Mouse (Mus musculus): ENCODE data around the gene Ten1. TPM values are rescaled to one million over a fixed set of nuclear protein-coding genes. Genes with fewer than 3 reads are reported as not detected.

Gene Ten1
- polyA plus RNA-seq, 1 experiment from 2014 or later: 81.0 TPM

- Histone ChIP-seq H3K4me2 (replicated peaks) (no peak overlapping the region), H3K27ac (replicated peaks) (no peak overlapping the region), H3K36me3 (no peaks in the 10 kb centered on the region), H3K4me1 (peaks cover 19% of the 10 kb centered on the region), H3K9me3 (replicated peaks) (no peaks in the 10 kb centered on the region), H3K9ac (no peak overlapping the region), H3K27me3 (peaks cover 11% of the 10 kb centered on the region; the same call in 1 of the 2 replicates), H3K4me3 (replicated peaks) (no peak overlapping the region)
- 74% methylated on average over 11 of the region's 11 CpGs for WGBS
- ATAC-seq (ENCODE audit: insufficient number of reproducible peaks, low FRiP score, low TSS enrichment, low read depth): no peak
These were observed 17.9 kb downstream of the Ten1 start for GRCm38 (mm10) chr11:116216549-116216948.

- ATAC-seq (ENCODE audit: insufficient number of reproducible peaks, low FRiP score, low TSS enrichment, low read depth): no peak
- Histone ChIP-seq H3K27me3 (peaks cover 22% of the 10 kb centered on the region), H3K4me2 (replicated peaks) (no peak overlapping the region), H3K36me3 (no peaks in the 10 kb centered on the region), H3K4me1 (peaks cover 34% of the 10 kb centered on the region), H3K4me3 (replicated peaks) (no peak overlapping the region), H3K9me3 (replicated peaks) (no peaks in the 10 kb centered on the region), H3K9ac (no peak overlapping the region), H3K27ac (replicated peaks) (peak overlapping the region; percentile 80)
- WGBS: 91% methylated on average over 2 of the region's 2 CpGs
These were observed 19.6 kb downstream of the Ten1 start for GRCm38 (mm10) chr11:116218263-116218662.

GRCm38 (mm10) chr11:116218737-116219400 is 20.2 kb downstream of the Ten1 start:
- no peaks in the 10 kb centered on the region for H3K9me3 ChIP-seq (replicated peaks)
- peaks cover 34% of the 10 kb centered on the region for H3K4me1 ChIP-seq
- ATAC-seq (ENCODE audit: insufficient number of reproducible peaks, low FRiP score, low TSS enrichment, low read depth): peak; percentile 65
- no peak overlapping the region for H3K4me2 ChIP-seq (replicated peaks)
- no peaks in the 10 kb centered on the region for H3K36me3 ChIP-seq
- H3K9ac ChIP-seq: no peak overlapping the region
- 49% methylated on average over 7 of the region's 7 CpGs for WGBS
- H3K4me3 ChIP-seq (replicated peaks): no peak overlapping the region
- H3K27ac ChIP-seq (replicated peaks): peak overlapping the region; percentile 80
- peaks cover 28% of the 10 kb centered on the region for H3K27me3 ChIP-seq

- 23% methylated on average over 4 of the region's 4 CpGs for WGBS
- no peak for ATAC-seq (ENCODE audit: insufficient number of reproducible peaks, low FRiP score, low TSS enrichment, low read depth)
- H3K27me3 ChIP-seq: peaks cover 29% of the 10 kb centered on the region
- H3K4me3 ChIP-seq (replicated peaks): no peak overlapping the region
- no peaks in the 10 kb centered on the region for H3K9me3 ChIP-seq (replicated peaks)
- H3K4me1 ChIP-seq: peaks cover 34% of the 10 kb centered on the region
- H3K36me3 ChIP-seq: peaks cover 3% of the 10 kb centered on the region; the same call in 1 of the 2 replicates
- no peak overlapping the region for H3K9ac ChIP-seq
- H3K27ac ChIP-seq (replicated peaks): 0 out of 2 replicates have a peak overlapping the region, but pooled peaks have one; percentile 80
- no peak overlapping the region for H3K4me2 ChIP-seq (replicated peaks)
These were observed 21.2 kb downstream of the Ten1 start for GRCm38 (mm10) chr11:116219885-116220284.

GRCm38 (mm10) chr11:116221931-116222739 is 23.5 kb downstream of the Ten1 start:
- peaks cover 34% of the 10 kb centered on the region for H3K4me1 ChIP-seq
- ATAC-seq (ENCODE audit: insufficient number of reproducible peaks, low FRiP score, low TSS enrichment, low read depth): no peak
- peak overlapping the region; percentile 39 for H3K4me3 ChIP-seq (replicated peaks)
- peak overlapping the region; percentile 62 for H3K4me2 ChIP-seq (replicated peaks)
- peaks cover 6% of the 10 kb centered on the region; the same call in 1 of the 2 replicates for H3K36me3 ChIP-seq
- no peak overlapping the region for H3K27ac ChIP-seq (replicated peaks)
- no peaks in the 10 kb centered on the region for H3K9me3 ChIP-seq (replicated peaks)
- H3K27me3 ChIP-seq: peaks cover 29% of the 10 kb centered on the region
- 21% methylated on average over 53 of the region's 53 CpGs for WGBS
- H3K9ac ChIP-seq: peak overlapping the region; percentile 21; the same call in 1 of the 2 replicates

GRCm38 (mm10) chr11:116222740-116223059 is 24.0 kb downstream of the Ten1 start:
- 25% methylated on average over 23 of the region's 23 CpGs for WGBS

GRCm38 (mm10) chr11:116226414-116226813 is 27.8 kb downstream of the Ten1 start:
- ATAC-seq (ENCODE audit: insufficient number of reproducible peaks, low FRiP score, low TSS enrichment, low read depth): no peak
- Histone ChIP-seq H3K4me1 (peaks cover 20% of the 10 kb centered on the region), H3K27ac (replicated peaks) (no peak overlapping the region), H3K4me3 (replicated peaks) (no peak overlapping the region), H3K4me2 (replicated peaks) (no peak overlapping the region), H3K36me3 (peaks cover 6% of the 10 kb centered on the region; the same call in 1 of the 2 replicates), H3K9ac (no peak overlapping the region), H3K9me3 (replicated peaks) (no peaks in the 10 kb centered on the region), H3K27me3 (peaks cover 19% of the 10 kb centered on the region)
- whole genome bisulfite sequencing: 0% methylated on average over 2 of the region's 2 CpGs

More at GRCm38 (mm10) chr11:116222740-116223059, 24.0 kb downstream of the Ten1 start:
- Histone ChIP-seq H3K4me2 (replicated peaks) (peak overlapping the region; percentile 62), H3K4me1 (peaks cover 34% of the 10 kb centered on the region), H3K36me3 (peaks cover 6% of the 10 kb centered on the region; the same call in 1 of the 2 replicates), H3K9ac (peak overlapping the region; percentile 21; the same call in 1 of the 2 replicates), H3K4me3 (replicated peaks) (peak overlapping the region; percentile 39), H3K27ac (replicated peaks) (no peak overlapping the region), H3K27me3 (peaks cover 29% of the 10 kb centered on the region), H3K9me3 (replicated peaks) (no peaks in the 10 kb centered on the region)
- no peak for ATAC-seq (ENCODE audit: insufficient number of reproducible peaks, low FRiP score, low TSS enrichment, low read depth)

GRCm38 (mm10) chr11:116228699-116229098 is 30.0 kb downstream of the Ten1 start:
- no peaks in the 10 kb centered on the region for H3K9me3 ChIP-seq (replicated peaks)
- WGBS: 55% methylated on average over 4 of the region's 4 CpGs

GRCm38 (mm10) chr11:116232427-116232826 is 33.8 kb downstream of the Ten1 start:
- Histone ChIP-seq H3K27ac (replicated peaks) (no peak overlapping the region), H3K36me3 (no peaks in the 10 kb centered on the region), H3K9me3 (replicated peaks) (no peaks in the 10 kb centered on the region), H3K27me3 (peaks cover 5% of the 10 kb centered on the region; the same call in 1 of the 2 replicates), H3K4me1 (peaks cover 6% of the 10 kb centered on the region; the same call in 1 of the 2 replicates), H3K9ac (0 out of 2 replicates have a peak overlapping the region, but pooled peaks have one; percentile 16), H3K4me3 (replicated peaks) (no peak overlapping the region), H3K4me2 (replicated peaks) (no peak overlapping the region)
- WGBS: 26% methylated on average over 17 of the region's 17 CpGs
- no peak for ATAC-seq (ENCODE audit: insufficient number of reproducible peaks, low FRiP score, low TSS enrichment, low read depth)

More at GRCm38 (mm10) chr11:116228699-116229098, 30.0 kb downstream of the Ten1 start:
- peaks cover 5% of the 10 kb centered on the region; the same call in 1 of the 2 replicates for H3K4me1 ChIP-seq
- H3K4me3 ChIP-seq (replicated peaks): no peak overlapping the region
- no peak overlapping the region for H3K4me2 ChIP-seq (replicated peaks)
- ATAC-seq (ENCODE audit: insufficient number of reproducible peaks, low FRiP score, low TSS enrichment, low read depth): no peak
- H3K27ac ChIP-seq (replicated peaks): no peak overlapping the region
- peaks cover 6% of the 10 kb centered on the region; the same call in 1 of the 2 replicates for H3K36me3 ChIP-seq
- H3K27me3 ChIP-seq: peaks cover 3% of the 10 kb centered on the region
- H3K9ac ChIP-seq: no peak overlapping the region

GRCm38 (mm10) chr11:116234901-116235300 is 36.2 kb downstream of the Ten1 start:
- Histone ChIP-seq H3K9ac (no peak overlapping the region), H3K4me1 (peaks cover 10% of the 10 kb centered on the region; the same call in 1 of the 2 replicates), H3K27me3 (peaks cover 18% of the 10 kb centered on the region), H3K36me3 (no peaks in the 10 kb centered on the region), H3K27ac (replicated peaks) (no peak overlapping the region), H3K9me3 (replicated peaks) (no peaks in the 10 kb centered on the region), H3K4me2 (replicated peaks) (no peak overlapping the region), H3K4me3 (replicated peaks) (no peak overlapping the region)
- ATAC-seq (ENCODE audit: insufficient number of reproducible peaks, low FRiP score, low TSS enrichment, low read depth): no peak
- 83% methylated on average over 8 of the region's 8 CpGs for WGBS

GRCm38 (mm10) chr11:116237742-116238395 is 39.2 kb downstream of the Ten1 start, which contains the start of gene Evpl:
Evpl (minus strand) TSS chr11:116238077.
- 0 out of 2 replicates have a peak within 1 kb of the TSS, but pooled peaks have one; percentile 22 for H3K9ac ChIP-seq
- H3K27ac ChIP-seq (replicated peaks): peak within 1 kb of the TSS; percentile 61
- H3K27me3 ChIP-seq: peaks cover 18% of the 10 kb centered on the region
- no peaks in the 10 kb centered on the region for H3K36me3 ChIP-seq
- H3K4me1 ChIP-seq: peaks cover 19% of the 10 kb centered on the region; the same call in 1 of the 2 replicates
- peak within 1 kb of the TSS; percentile 42 for H3K4me3 ChIP-seq (replicated peaks)
- peak within 1 kb of the TSS; percentile 42 for H3K4me2 ChIP-seq (replicated peaks)
- peak; percentile 84 for ATAC-seq (ENCODE audit: insufficient number of reproducible peaks, low FRiP score, low TSS enrichment, low read depth)
- WGBS: 8% methylated on average over 31 of the region's 31 CpGs
- H3K9me3 ChIP-seq (replicated peaks): no peaks in the 10 kb centered on the region
